Mouse (Mus musculus) left cerebral cortex, postnatal 14 days (tissue): ENCODE results near the gene Cd59b. TPM values are rescaled to one million over a fixed set of nuclear protein-coding genes. Genes with fewer than 3 reads are reported as not detected.
"Not testable (repeated sequence)": the region's sequence is repeated elsewhere in the genome, so short reads cannot be mapped to it uniquely, and the experiment has no call there.

Source experiments
- DNase-seq, 2 experiments: peaks; one replicate each; pipeline ENCODE4 v3.0.0; 2021 to 2022; ENCODE audit warnings: low spot score in 2 of 2, mixed read lengths in 1 of 2
- intact Hi-C: fragments of 180-260 bp; cut with DNase I; formaldehyde crosslinking; loops from one replicate; pipeline ENCODE4 v1.15.1; 2025
- total RNA-seq, 2 experiments: library from RNA; stranded (reverse); gene quantifications; 2 replicates each; pipeline ENCODE4 v1.2.3; 2021

The Cd59b gene
- total RNA-seq, 2 experiments from 2014 or later, result 0.59 to 0.88 TPM

DNA sequence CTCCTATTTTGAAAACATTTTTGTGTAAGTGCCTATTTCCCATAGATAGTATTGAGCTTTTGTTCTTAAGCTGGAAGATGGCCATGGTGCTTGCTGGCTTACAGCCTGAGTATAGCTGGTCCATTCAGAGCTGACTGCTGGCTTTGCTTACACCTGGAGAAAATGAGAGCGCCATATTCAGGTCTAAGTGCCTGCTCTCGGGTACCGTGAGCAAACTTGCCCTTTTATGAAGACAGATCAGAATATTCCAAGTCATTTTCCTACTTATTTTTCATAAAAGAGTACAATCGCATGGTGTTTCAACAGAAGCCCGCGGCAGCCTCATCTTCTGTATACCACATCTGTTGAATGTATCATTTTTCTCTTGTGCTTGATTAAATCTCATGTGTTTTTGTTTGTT lies 8.7 kb upstream of the Cd59b start:
- intact Hi-C loops, result no loop called here
- no peak for DNase-seq

- DNase-seq, result no peak
- intact Hi-C loops, result no loop called here
Measured at GRCm38 (mm10) chr2:104062665-104063064, 7.0 kb upstream of the Cd59b start.

DNA sequence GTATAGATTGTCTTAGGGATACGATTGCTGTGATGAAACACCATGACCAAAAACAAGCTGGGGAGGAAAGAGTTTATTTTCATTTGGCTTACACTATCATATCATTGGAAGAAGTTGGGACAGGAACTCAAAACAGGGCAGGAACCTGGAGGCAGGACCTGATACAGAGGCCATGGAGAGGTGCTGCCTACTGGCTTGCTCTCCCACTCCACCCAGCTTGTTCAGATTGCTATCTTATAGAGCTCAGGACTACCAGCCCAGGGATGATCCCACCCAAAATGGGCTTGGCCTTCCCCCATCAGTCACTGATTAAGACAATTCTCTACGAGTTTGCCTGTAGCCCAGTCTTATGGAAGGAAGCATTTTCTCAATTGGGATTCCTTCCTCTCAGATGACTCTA lies 5.5 kb upstream of the Cd59b start:
- intact Hi-C loops, result no loop called here

GRCm38 (mm10) chr2:104065526-104065925 lies 4.1 kb upstream of the Cd59b start, which contains the start of gene Gm10912:
Gene Gm10912, plus strand, starts transcription at chr2:104065826.
- intact Hi-C loops, DNase-seq: not testable (repeated sequence)

More for the DNA sequence above, 5.5 kb upstream of the Cd59b start:
- no peak for DNase-seq

GRCm38 (mm10) chr2:104068450-104068849 lies 1.2 kb upstream of the Cd59b start, which contains the start of gene Gm10799:
Gene Gm10799, minus strand, starts transcription at chr2:104068550.
- DNase-seq, intact Hi-C loops: not testable (repeated sequence)

DNA sequence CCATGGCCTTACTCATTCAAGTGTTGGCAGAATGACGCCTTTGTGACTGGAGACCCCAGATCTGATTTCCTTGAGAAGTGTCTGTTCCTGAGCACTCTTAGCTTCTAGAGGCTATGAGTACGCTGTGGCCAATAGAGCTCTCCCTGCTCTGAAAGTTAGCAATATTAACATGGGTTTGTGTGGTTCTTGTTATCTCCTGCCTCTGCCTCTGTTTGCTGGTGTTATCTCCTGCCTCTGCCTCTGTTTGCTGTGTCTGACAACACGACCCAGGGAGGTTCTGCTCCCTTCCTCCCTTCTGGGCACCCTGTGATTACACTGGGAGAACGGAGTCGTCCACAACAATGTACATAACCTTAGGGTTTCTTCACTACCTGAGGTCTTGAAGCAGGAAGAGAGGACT lies 8.6 kb downstream of the Cd59b start:
- intact Hi-C loops, result not testable (repeated sequence)

GRCm38 (mm10) chr2:104081436-104082050 lies 11.9 kb downstream of the Cd59b start:
- DNase-seq, intact Hi-C loops: not testable (repeated sequence)

More for the DNA sequence above, 8.6 kb downstream of the Cd59b start:
- not testable (repeated sequence) for DNase-seq

- DNase-seq, result no peak
- intact Hi-C loops, result no loop called here
Measured at GRCm38 (mm10) chr2:104082474-104082873, 12.8 kb downstream of the Cd59b start.

- DNase-seq, intact Hi-C loops: not testable (repeated sequence)
Measured at GRCm38 (mm10) chr2:104084027-104084426, 14.4 kb downstream of the Cd59b start.

DNA sequence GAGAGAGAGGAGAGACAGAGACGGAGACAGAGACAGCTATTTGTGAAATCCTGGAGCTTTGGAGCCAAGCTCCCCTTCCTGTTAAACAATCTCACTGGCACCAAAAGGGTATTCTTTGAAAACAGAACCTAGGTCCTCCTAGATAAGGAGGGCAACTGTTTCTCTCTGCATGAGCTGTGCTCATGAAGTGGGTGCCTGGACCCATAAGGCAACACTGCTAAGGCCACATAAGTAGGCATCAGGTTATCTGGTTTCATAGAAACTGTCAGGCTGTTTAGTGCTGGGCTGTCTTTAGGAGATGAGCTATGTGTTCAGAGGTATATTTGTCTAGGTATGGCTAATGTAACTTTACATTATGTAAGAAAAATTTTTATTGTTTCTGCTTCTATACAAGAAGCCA lies 17.9 kb downstream of the Cd59b start:
- intact Hi-C loops, DNase-seq: not testable (repeated sequence)

DNA sequence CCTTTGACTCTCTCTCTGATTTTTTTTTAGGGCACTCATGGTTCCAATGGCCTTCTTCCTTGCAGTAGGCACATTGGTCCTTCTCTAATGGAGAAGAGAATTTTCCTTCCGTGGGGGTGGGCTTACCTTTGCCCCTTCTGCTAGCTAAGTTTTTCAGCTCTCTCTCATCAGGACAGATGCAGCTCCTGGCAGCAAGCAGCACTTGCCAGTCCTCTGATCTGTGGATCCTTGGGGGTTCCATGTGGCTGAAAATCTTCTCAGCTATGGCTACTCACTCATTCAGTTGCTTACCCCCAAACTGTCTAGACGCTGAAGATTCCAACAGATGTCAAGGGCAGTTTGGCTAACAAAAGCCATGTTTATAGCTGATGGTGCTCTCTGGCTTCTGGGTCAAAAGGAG lies 23.7 kb downstream of the Cd59b start:
- no peak for DNase-seq
- intact Hi-C loops, result no loop called here

GRCm38 (mm10) chr2:104095741-104096213 lies 26.1 kb downstream of the Cd59b start, which contains the start of gene Cd59a:
Gene Cd59a, plus strand, starts transcription at chr2:104095801.
- peak; percentile 33 to 43 for DNase-seq
- intact Hi-C loops, result no loop called here

DNA sequence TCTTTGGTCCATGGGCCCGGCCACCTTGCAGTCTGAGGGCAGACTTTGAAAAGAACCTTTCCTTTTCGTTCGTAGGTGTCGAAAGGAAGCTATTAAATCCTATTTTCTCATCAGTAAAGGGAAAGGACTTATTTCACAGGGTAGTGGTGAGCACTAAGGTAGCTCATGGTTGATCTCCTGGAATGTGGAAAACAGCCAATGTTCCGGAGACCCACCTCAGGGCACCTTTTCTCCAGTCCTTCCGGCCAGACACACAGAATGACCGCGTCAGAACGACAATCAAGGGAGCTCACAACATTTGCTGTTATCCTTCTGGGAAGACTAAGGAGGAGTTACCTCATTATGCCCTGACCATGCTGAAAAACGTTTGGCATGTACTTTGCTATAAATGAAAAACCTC lies 26.6 kb downstream of the Cd59b start:
- intact Hi-C loops, result no loop called here
- DNase-seq, result no peak

DNA sequence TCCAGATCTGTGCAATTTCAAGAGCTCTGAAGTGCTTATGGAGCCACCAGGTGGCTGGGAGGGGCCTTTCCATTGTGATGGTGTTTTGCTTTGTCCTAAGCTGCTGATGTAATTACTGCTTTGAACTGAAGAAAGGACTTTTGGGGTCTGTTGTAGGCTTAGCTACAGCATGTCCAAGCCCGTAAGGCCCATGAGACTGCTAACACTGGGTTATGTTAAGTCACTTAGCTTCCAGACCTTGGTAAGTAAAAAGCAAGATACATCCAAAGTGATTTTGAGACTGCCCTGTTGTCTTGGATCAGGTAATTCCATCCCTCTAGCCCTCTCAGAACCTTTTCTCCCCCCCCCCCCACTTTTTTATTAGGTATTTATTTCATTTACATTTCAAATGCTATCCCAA lies 27.1 kb downstream of the Cd59b start:
- DNase-seq, intact Hi-C loops: not testable (repeated sequence)

DNA sequence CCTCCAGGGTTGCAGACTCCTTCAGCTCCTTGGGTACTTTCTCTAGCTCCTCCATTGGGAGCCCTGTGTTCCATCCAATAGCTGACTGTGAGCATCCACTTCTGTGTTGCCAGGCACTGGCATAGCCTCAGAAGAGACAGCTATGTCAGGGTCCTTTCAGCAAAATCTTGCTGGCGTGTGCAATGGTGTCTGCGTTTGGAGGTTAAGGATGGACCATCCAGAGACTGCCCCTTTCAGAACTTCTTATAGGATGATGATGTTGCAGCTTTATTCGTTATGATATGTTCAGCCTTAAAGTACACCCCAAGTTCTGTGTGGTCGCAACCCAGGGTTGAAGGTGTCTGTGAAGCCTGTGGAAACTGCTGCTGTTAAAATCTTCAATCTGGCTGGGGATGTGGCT lies 27.7 kb downstream of the Cd59b start:
- intact Hi-C loops, DNase-seq: not testable (repeated sequence)

GRCm38 (mm10) chr2:104098529-104099230 lies 29.0 kb downstream of the Cd59b start:
- DNase-seq, result no peak
- intact Hi-C loops, result no loop called here

- DNase-seq, result no peak
- intact Hi-C loops, result no loop called here
Measured at GRCm38 (mm10) chr2:104099231-104099585, 29.6 kb downstream of the Cd59b start.

DNA sequence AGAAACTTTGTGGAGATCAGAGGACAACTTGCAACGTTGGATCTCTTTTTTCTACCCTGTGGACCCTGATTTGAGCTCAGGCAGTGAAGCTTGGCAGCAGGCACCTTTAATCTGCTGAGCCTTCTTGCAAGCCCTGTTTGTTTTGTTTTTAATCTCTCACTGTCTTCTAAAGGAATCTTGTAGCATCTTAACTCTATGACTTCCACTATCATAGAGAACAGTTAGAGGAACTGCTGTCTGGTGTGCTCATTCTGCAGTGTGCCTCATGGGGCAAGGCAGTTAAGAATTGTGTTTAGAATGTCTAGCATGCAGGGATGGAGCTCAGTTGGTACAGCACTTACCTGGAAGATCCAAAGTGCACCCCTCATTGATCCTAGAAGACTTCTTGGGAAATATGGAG lies 30.3 kb downstream of the Cd59b start:
- no peak for DNase-seq
- intact Hi-C loops, result no loop called here

DNA sequence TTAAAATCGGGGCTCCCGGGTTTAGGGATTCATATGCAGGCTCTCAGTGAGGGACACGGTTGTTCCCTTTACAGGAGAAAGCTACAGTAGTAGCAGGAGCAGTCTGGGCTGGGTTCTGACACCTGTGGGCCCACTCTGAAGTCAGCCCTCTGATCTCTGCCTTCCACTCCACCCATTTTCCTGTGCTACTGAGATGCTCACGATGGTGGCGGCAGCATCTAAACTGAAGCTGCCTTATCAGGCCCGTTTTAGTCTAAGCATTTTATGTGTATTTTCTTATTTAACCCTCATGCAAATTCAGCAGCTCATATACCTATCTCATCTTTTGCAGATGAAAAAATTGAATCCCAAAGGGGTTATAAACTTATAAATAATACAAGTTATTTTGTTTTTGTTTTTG lies 35.2 kb downstream of the Cd59b start:
- DNase-seq, result no peak
- intact Hi-C loops, result no loop called here

DNA sequence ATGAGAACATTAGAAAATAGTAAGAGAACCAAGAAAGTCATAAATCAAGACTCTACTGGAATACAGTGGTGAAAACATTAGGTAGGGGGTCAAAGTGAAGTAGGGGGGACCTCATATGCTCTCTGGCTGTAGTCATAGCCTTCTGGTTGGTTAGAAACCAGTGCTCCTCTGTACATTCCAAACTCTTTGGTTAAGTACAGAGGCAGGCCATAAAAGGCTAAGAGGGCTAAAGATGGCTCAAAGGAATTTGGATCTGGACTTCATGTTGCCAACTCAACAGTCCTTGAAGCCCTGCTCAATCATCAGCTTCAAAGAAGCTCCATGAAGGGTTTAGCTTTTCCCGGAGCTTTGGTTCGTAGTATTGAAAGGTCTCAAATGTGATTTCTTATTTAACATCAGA lies 39.4 kb downstream of the Cd59b start:
- DNase-seq, intact Hi-C loops: not testable (repeated sequence)

DNA sequence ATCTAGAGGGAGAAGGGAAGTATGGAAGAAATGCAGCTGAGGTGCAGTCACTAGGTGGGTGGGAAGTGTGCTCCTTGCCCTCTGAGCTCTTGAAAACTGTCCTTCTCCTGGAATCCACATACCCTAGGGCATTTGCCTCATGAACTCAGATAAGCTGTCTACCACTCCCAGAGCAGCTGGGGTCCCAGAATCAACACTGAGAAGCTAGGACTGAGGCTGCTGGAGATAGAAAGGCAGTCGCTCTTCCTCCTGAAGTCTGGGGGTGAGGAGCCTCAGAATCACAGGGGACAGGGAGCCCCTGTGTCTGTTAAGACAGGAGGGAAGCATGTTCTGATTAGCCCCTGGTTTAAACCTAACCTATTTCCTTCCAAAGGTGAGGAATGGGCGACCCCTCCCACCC lies 39.9 kb downstream of the Cd59b start:
- intact Hi-C loops, result no loop called here
- DNase-seq, result no peak
